Mouse (Mus musculus) bone marrow macrophage, adult 2 months (primary cell): Measurements from ENCODE around the gene Ptprm.

ENCODE experiments used
- CTCF ChIP-seq: IDR thresholded peaks from 2 replicates; pipeline ENCODE4 v1.5.1; 2012; ENCODE audit warnings: low read depth, mild to moderate bottlenecking, low read length, moderate library complexity
- POLR2A ChIP-seq: IDR thresholded peaks from 2 replicates; pipeline ENCODE4 v1.6.1; 2012; ENCODE audit warnings: mild to moderate bottlenecking, low read depth, low read length, borderline replicate concordance

GRCm38 (mm10) chr17:67047697-67048096, 306.6 kb downstream of the Ptprm start:
- no peak for TF ChIP-seq POLR2A
- no peak for TF ChIP-seq CTCF
